Mouse (Mus musculus): ENCODE results near the gene Plod1.
"Not testable (repeated sequence)": the region's sequence is repeated elsewhere in the genome, so short reads cannot be mapped to it uniquely, and the experiment has no call there.

The Plod1 gene

GRCm38 (mm10) chr4:147896411-147896810 is 40.2 kb downstream of the Plod1 start:
- DNase-seq (ENCODE audit: low spot score in 2 of 2), result no peak

GRCm38 (mm10) chr4:147895815-147896330 is 40.7 kb downstream of the Plod1 start:
- no peak for DNase-seq (ENCODE audit: low spot score in 2 of 2)

GRCm38 (mm10) chr4:147890341-147890740 is 46.2 kb downstream of the Plod1 start:
- no peak for DNase-seq (ENCODE audit: low spot score in 2 of 2)

- no peak for DNase-seq (ENCODE audit: low spot score in 2 of 2)
These were observed 48.3 kb downstream of the Plod1 start for GRCm38 (mm10) chr4:147888237-147888636.

- no peak for DNase-seq (ENCODE audit: low spot score in 2 of 2)
These were observed 49.3 kb downstream of the Plod1 start for GRCm38 (mm10) chr4:147887277-147887676.

GRCm38 (mm10) chr4:147886158-147886557 is 50.4 kb downstream of the Plod1 start:
- DNase-seq (ENCODE audit: low spot score in 2 of 2), result no peak

GRCm38 (mm10) chr4:147884138-147884537 is 52.4 kb downstream of the Plod1 start:
- DNase-seq (ENCODE audit: low spot score in 2 of 2), result no peak

- no peak for DNase-seq (ENCODE audit: low spot score in 2 of 2)
These were observed 53.5 kb downstream of the Plod1 start for GRCm38 (mm10) chr4:147883041-147883440.

- no peak for DNase-seq (ENCODE audit: low spot score in 2 of 2)
These were observed 54.8 kb downstream of the Plod1 start for GRCm38 (mm10) chr4:147881792-147882191.

- no peak for DNase-seq (ENCODE audit: low spot score in 2 of 2)
These were observed 56.7 kb downstream of the Plod1 start for GRCm38 (mm10) chr4:147879865-147880264.

- no peak for DNase-seq (ENCODE audit: low spot score in 2 of 2)
These were observed 57.1 kb downstream of the Plod1 start for GRCm38 (mm10) chr4:147879456-147879855.

GRCm38 (mm10) chr4:147878537-147878936 is 58.0 kb downstream of the Plod1 start:
- no peak for DNase-seq (ENCODE audit: low spot score in 2 of 2)

- no peak for DNase-seq (ENCODE audit: low spot score in 2 of 2)
These were observed 60.6 kb downstream of the Plod1 start for GRCm38 (mm10) chr4:147875852-147876575.

- DNase-seq (ENCODE audit: low spot score in 2 of 2), result no peak
These were observed 67.3 kb downstream of the Plod1 start for GRCm38 (mm10) chr4:147869238-147869637.

GRCm38 (mm10) chr4:147868450-147869031 is 68.0 kb downstream of the Plod1 start, which contains the start of the genes Miip and Fv1:
Gene Miip (minus strand): TSS chr4:147868816.
Gene Fv1 (plus strand): TSS chr4:147868979.
- peak; percentile 95 to 97 for DNase-seq (ENCODE audit: low spot score in 2 of 2)

- DNase-seq (ENCODE audit: low spot score in 2 of 2), result peak in 1 of 2 experiments; percentile 11
These were observed 68.8 kb downstream of the Plod1 start for GRCm38 (mm10) chr4:147867563-147868449.

- not testable (repeated sequence) for DNase-seq (ENCODE audit: low spot score in 2 of 2)
These were observed 69.8 kb downstream of the Plod1 start for GRCm38 (mm10) chr4:147866793-147867192.

GRCm38 (mm10) chr4:147866056-147866455 is 70.5 kb downstream of the Plod1 start:
- DNase-seq (ENCODE audit: low spot score in 2 of 2), result no peak

- no peak for DNase-seq (ENCODE audit: low spot score in 2 of 2)
These were observed 70.9 kb downstream of the Plod1 start for GRCm38 (mm10) chr4:147865651-147866050.

- no peak for DNase-seq (ENCODE audit: low spot score in 2 of 2)
These were observed 74.5 kb downstream of the Plod1 start for GRCm38 (mm10) chr4:147862051-147862450.
